Mouse (Mus musculus): Measurements from ENCODE around the gene Cfap77.

- TF ChIP-seq POLR2A (IDR thresholded peaks at IDR 0.05; ENCODE audit: insufficient read length, low read depth) (no peak), E2F4 (IDR thresholded peaks at IDR 0.05; ENCODE audit: insufficient read depth) (no peak), MAX (IDR thresholded peaks at IDR 0.05; ENCODE audit: low read depth) (no peak), USF1 (IDR thresholded peaks at IDR 0.05; ENCODE audit: low read depth) (no peak), TCF12 (IDR thresholded peaks at IDR 0.05; ENCODE audit: insufficient read depth, poor library complexity, severe bottlenecking) (no peak), MYOG (IDR thresholded peaks at IDR 0.05; ENCODE audit: control insufficient read depth in 1 of 3, insufficient read depth in 1 of 3, insufficient read length in 2 of 3, low read depth in 2 of 3) (no peak), REST (IDR thresholded peaks at IDR 0.05; ENCODE audit: insufficient read depth, insufficient read length) (no peak), CEBPB (IDR thresholded peaks at IDR 0.05; ENCODE audit: insufficient read depth, poor library complexity, severe bottlenecking) (no peak), POLR2AphosphoS2 (IDR thresholded peaks at IDR 0.05; ENCODE audit: insufficient read length, low read depth) (no peak), TCF3 (IDR thresholded peaks at IDR 0.05; ENCODE audit: insufficient read length, low read depth) (no peak), MYOD1 (IDR thresholded peaks at IDR 0.05; ENCODE audit: control insufficient read depth in 1 of 3, insufficient read length in 2 of 3, low read depth in 2 of 3) (no peak)
Measured at GRCm38 (mm10) chr2:29098786-29099185, 43.9 kb upstream of the Cfap77 start.
